Mouse (Mus musculus) mature B cell (primary cell): ENCODE results near the gene Slc2a2.
"Not testable (repeated sequence)": the region's sequence is repeated elsewhere in the genome, so short reads cannot be mapped to it uniquely, and the experiment has no call there.

Experiments
- in situ Hi-C: fragments of 300-500 bp; cut with MboI; formaldehyde crosslinking; loops from 2 replicates; pipeline ENCODE4 v1.14.3; 2019

Slc2a2 gene

DNA sequence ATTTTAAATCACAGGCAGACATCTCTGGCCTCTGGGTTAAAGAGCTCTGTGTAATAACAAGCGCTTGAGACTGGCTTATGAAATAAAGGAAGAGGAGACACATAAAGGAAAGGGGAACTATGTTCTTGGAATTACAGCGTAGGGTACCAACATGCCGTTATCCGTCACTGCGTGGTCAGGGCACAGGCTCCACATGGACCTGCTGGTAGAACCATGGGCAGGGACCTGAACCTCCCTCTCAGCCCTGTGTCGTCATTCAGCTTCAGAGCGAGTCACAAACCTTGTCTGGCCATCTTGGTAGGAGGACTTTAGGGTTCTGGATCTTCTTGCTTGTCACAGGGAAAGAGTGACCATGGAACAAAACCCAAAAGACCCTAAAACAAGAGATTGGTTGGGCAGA lies 28.7 kb downstream of the Slc2a2 start:
- in situ Hi-C loops: loop anchor here (25.0 kb wide), 1 partner anchor 564 kb away; no protein-coding TSS in a partner anchor

DNA sequence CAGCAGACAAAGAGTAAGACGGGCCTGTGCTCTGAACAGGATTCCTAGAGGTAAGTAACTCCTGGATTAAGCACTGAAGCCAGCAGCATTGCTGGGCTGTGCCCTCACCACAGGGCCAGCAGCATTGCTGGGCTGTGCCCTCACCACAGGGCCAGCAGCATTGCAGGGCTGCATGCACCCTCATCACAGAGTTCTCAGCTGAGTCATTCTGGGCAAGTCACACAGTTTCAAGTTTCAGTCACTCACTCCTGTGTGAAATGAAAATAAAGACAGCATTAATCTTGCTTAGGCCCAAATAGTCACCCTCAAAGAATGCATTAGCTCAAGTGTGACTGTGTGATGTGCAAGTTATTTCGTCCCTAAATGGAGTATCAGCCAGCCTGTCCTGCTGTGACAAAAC lies 37.0 kb downstream of the Slc2a2 start:
- in situ Hi-C loops: loop anchor here (25.0 kb wide), 1 partner anchor 572 kb away; no protein-coding TSS in a partner anchor

GRCm38 (mm10) chr3:28736981-28737380 lies 39.3 kb downstream of the Slc2a2 start:
- in situ Hi-C loops: loop anchor here (25.0 kb wide), 1 partner anchor 575 kb away; no protein-coding TSS in a partner anchor

DNA sequence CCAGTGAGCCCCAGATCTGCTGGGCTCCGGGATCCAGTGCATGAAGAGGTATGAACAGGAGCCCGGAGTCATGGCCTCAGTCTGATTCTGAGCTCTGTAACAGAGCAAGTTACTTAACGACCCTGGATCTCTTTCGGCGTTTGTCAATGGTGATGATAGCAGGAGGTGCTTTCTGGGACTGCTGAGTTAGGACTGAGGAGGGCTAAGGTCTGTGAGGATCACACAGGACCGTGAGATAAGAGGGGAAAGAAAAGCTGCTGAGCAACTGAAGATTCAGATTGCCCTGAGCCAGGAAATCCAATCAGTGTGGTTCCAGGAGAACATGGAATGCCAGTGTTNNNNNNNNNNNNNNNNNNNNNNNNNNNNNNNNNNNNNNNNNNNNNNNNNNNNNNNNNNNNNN lies 42.6 kb downstream of the Slc2a2 start:
- in situ Hi-C loops: loop anchor here (25.0 kb wide), 1 partner anchor 578 kb away; no protein-coding TSS in a partner anchor

DNA sequence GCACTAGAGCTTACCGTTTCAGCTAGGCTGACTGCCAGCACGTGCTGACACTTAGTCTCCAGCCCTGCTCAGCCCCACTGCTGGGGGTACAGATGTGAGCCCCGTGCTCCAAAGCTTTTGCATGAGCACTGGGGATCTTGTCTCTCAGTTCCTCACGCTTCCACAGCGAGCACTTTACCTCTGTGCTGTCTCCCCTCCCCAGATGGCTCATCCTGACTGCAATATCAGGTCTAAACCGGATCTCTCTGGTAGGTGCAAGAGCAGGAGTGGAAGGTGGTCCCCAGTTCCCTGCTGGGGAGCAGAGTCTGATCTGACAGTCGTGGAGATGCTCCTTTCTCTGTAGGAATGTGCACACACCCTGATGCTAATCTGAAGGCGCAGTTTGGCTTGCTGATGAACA lies 45.5 kb downstream of the Slc2a2 start:
- in situ Hi-C loops: loop anchor here (25.0 kb wide), 1 partner anchor 581 kb away; no protein-coding TSS in a partner anchor

DNA sequence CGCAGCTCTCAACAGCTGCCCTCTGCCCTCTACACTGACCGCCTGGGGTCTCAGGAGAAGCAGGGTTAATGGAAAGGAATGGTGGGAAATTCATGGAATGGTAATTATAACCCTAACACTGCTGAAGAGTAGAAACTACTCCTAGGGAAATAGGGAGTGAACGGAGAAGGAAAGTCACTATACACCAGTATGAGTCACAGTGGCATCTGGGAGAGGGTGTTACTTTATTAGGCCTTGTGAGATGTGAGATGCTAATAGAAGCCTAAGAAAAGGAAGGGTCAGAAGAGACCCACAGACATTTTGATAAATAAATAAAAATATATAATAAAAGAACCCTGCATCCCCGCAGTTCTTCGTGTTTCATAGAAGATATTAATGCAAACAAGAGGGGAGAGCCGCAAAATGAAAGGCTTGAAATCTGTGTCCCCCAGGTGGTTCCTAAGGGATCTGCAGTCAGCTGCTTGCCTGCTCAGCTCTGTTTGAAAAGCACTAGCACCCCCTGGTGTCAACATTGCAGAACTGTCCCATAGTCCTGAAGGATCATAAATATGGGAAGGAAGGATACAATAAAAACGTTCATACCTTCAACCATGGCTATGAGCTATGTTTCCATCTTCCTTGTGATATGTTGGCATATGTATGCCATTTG lies 48.3 kb downstream of the Slc2a2 start:
- in situ Hi-C loops: loop anchor here (25.0 kb wide), 1 partner anchor 584 kb away; no protein-coding TSS in a partner anchor

DNA sequence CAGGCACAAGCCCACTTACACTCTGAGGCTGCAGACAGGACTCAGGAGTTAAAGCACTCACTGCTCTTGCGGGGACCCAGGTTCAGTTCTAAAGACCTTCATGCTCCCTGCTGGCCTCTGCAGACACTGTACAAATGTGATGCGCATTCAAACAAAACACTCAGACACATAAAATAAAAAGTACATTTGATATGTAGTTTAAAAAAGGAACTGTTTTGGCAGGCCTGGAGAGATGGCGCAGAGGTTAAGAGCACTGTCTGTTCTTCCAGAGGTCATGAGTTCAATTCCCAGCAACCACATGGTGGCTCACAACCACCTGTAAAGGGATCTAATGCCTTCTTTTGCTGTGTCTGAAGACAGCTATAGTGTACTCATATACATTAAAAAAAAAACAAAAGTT lies 50.4 kb downstream of the Slc2a2 start:
- in situ Hi-C loops: loop anchor here (25.0 kb wide), 1 partner anchor 586 kb away; no protein-coding TSS in a partner anchor

- in situ Hi-C loops: loop anchor here (25.0 kb wide), 1 partner anchor 587 kb away; no protein-coding TSS in a partner anchor
These were observed 51.3 kb downstream of the Slc2a2 start for GRCm38 (mm10) chr3:28748956-28749355.

DNA sequence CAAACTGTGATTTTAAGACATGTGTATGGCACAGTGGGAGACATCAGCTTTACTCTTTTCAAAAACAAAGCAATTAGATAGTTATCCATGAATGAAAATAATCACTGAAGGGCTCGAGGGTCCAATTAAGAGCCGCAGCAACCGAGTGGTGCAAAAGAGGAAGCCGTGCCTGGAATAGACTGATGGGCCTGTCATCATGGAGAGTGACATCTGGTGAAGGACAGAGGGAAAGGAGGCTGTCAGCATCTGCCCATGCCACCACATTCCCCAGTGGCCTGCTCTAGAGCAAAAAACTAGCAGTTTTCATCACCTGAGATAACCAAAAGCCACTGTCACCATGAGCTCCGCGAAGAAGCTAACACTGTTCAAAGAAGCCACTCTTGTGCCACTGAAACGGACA lies 57.8 kb downstream of the Slc2a2 start:
- in situ Hi-C loops: no loop called here

DNA sequence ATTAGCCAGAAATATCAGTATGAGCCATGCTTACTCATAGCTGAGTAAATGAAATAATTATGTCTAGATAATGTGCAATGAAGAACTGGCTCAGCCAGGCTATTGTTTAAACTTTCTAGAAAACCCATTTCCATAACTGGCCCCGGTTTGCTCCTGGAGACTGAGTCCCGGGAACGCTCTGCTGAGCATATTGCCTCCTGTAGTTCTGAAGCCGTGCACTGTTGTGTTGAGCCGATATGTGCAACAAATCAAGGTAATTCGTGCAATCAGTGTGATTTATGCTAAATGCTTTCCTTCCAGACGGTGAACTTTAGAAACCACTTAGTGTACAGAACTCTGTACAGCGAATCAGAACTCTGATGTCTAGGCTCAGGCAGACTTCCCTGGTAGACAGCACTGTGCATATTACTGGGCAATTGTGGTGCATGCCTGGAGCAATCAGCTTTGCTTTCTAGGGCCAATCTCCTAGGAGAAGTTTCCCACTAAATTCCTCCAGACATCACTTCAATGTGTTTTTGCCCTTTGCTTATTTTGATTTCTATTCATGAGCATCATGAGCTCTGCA lies 63.6 kb downstream of the Slc2a2 start:
- in situ Hi-C loops: no loop called here

- in situ Hi-C loops: no loop called here
These were observed 69.2 kb downstream of the Slc2a2 start for GRCm38 (mm10) chr3:28766935-28767334.

DNA sequence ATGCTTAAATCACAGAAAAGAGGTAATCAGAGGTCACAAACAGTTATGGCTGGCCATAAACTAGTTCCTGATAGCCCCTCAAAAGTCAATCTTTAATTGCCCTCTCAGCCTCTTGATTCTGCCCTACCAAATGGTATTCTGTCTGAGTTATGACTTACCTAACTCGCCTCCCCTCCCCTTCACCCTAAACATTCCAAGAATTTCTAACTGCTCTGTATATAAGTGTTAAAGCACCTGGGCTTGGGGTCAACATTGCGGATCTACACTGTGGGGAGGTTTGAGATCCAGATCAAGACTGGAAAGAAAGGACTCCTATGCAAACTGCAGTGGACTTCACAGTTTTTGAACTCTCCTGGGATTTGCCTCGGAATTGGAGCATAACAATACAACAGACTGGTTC lies 70.5 kb downstream of the Slc2a2 start:
- in situ Hi-C loops: no loop called here

DNA sequence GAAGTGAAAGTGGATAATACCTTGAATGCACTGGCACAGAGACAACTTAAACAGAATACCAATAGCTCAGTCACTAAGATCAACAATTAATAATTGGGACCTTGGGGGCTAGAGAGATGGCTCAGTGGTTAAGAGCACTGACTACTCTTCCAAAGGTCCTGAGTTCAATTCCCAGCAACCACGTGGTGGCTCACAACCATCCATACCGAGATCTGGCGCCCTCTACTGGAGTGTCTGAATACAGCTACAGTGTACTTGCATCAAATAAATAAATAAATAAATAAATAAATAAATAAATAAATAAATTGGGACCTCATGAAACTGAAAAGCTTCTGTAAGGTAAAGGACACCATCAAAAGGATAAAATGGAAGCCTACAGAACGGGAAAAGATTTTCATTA lies 75.2 kb downstream of the Slc2a2 start:
- in situ Hi-C loops: not testable (repeated sequence)

GRCm38 (mm10) chr3:28775361-28775760 lies 77.7 kb downstream of the Slc2a2 start:
- in situ Hi-C loops: loop anchor here (25.0 kb wide), 1 partner anchor 1063 kb away; the partner anchor contains the start of gene Fndc3b

DNA sequence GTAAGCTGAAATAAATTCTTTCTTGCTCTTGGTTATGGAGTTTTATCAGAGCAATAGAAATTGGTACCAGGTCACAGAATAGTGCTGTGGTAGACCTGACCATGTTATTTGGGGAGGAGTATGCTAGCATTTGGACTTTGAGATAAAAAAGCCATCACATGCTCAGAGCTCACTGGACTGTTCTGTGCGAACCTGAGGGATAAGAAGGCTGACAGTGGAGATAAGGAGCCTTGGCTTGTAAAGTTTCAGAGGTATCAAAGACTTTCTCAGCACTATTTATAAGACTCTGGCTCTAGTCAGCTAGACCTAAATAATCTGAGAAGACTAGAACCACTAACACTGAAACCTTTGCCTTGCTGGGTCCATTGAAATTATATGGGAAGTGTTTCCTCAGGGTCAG lies 78.3 kb downstream of the Slc2a2 start:
- in situ Hi-C loops: loop anchor here (25.0 kb wide), 1 partner anchor 1064 kb away; the partner anchor contains the start of gene Fndc3b

- in situ Hi-C loops: loop anchor here (25.0 kb wide), 1 partner anchor 1064 kb away; the partner anchor contains the start of gene Fndc3b
These were observed 78.8 kb downstream of the Slc2a2 start for GRCm38 (mm10) chr3:28776491-28776890.

- in situ Hi-C loops: loop anchor here (25.0 kb wide), 1 partner anchor 1068 kb away; the partner anchor contains the start of gene Fndc3b
These were observed 82.8 kb downstream of the Slc2a2 start for GRCm38 (mm10) chr3:28780511-28780910.
